Mouse (Mus musculus): Measurements from ENCODE around the gene Usp3. TPM values are rescaled to one million over a fixed set of nuclear protein-coding genes. Genes with fewer than 3 reads are reported as not detected.
A peak's percentile ranks its signal among the peaks of the same experiment; 100 is the strongest.

Gene Usp3
- polyA plus RNA-seq, 1 experiment from 2014 or later: 72.7 TPM

DNA sequence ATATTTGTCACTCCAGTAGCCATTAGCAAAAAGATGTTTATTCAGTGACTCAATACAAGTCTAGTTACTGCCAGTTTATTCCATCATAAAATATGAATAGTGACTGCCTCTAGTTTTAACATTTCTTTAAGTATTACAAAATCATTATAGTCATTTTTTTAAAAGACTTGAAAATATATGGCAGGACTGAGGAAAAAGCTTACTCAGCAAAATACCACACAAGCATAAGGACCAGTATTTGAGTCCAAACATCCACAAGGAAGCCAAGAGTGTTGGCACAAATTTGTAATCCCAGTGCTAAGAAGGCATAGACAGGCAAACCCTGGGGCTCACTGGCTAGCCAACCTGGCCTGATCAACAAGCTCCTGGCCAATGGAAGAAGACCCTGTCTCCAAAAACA, 99.0 kb downstream of the Usp3 start:
- Histone ChIP-seq H3K27me3 (ENCODE audit: control insufficient read depth, insufficient read depth, low read length) (no peaks in the 10 kb centered on the region), H3K4me3 (replicated peaks; ENCODE audit: low read length) (no peak overlapping the region), H3K9ac (no peak overlapping the region), H3K27ac (no peak overlapping the region), H3K9me3 (ENCODE audit: control insufficient read depth, low read length) (no peaks in the 10 kb centered on the region), H3K4me1 (replicated peaks; ENCODE audit: control insufficient read depth, insufficient read depth, low read length) (no peaks in the 10 kb centered on the region), H3K36me3 (replicated peaks; ENCODE audit: control insufficient read depth, insufficient read depth) (peaks cover 97% of the 10 kb centered on the region), H3K4me2 (replicated peaks) (no peak overlapping the region)
- DNase-seq (ENCODE audit: low spot score): no peak
- no peak for ATAC-seq (ENCODE audit: low FRiP score)

DNA sequence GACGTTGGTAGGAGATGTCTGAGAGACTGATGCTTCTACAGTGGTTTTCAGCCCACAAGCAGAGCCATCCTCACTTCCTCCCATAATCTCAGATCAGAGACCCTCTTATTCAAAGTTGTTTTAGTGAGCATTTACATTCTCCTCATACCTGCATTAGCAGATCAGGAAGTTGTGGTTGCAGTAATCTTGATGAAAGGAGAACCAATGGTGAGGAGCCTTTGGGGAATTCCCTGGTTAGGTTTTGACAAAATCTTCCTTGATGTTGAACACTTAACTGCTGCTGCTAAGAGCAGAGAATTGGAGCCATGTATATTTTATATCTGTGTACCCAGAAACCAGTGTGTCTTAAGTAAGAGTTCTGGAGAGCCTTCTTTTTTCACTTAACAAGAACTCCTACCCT, 100.6 kb downstream of the Usp3 start:
- ATAC-seq (ENCODE audit: low FRiP score) (no peak), DNase-seq (ENCODE audit: low spot score) (no peak)
- Histone ChIP-seq H3K9ac (no peak overlapping the region), H3K4me1 (replicated peaks; ENCODE audit: control insufficient read depth, insufficient read depth, low read length) (no peaks in the 10 kb centered on the region), H3K36me3 (replicated peaks; ENCODE audit: control insufficient read depth, insufficient read depth) (peaks cover 99% of the 10 kb centered on the region), H3K4me2 (replicated peaks) (no peak overlapping the region), H3K9me3 (ENCODE audit: control insufficient read depth, low read length) (no peaks in the 10 kb centered on the region), H3K27ac (no peak overlapping the region), H3K4me3 (replicated peaks; ENCODE audit: low read length) (no peak overlapping the region), H3K27me3 (ENCODE audit: control insufficient read depth, insufficient read depth, low read length) (no peaks in the 10 kb centered on the region)
- WGBS: 97% methylated on average over 1 of the region's 1 CpGs

- Histone ChIP-seq H3K9ac (no peak overlapping the region), H3K27ac (no peak overlapping the region), H3K27me3 (ENCODE audit: control insufficient read depth, insufficient read depth, low read length) (no peaks in the 10 kb centered on the region), H3K4me2 (replicated peaks) (no peak overlapping the region), H3K4me3 (replicated peaks; ENCODE audit: low read length) (no peak overlapping the region), H3K4me1 (replicated peaks; ENCODE audit: control insufficient read depth, insufficient read depth, low read length) (no peaks in the 10 kb centered on the region), H3K9me3 (ENCODE audit: control insufficient read depth, low read length) (no peaks in the 10 kb centered on the region), H3K36me3 (replicated peaks; ENCODE audit: control insufficient read depth, insufficient read depth) (peaks cover 97% of the 10 kb centered on the region)
- ATAC-seq (ENCODE audit: low FRiP score) (no peak), DNase-seq (ENCODE audit: low spot score) (no peak)
Measured at GRCm38 (mm10) chr9:66488786-66489185, 104.2 kb downstream of the Usp3 start.

DNA sequence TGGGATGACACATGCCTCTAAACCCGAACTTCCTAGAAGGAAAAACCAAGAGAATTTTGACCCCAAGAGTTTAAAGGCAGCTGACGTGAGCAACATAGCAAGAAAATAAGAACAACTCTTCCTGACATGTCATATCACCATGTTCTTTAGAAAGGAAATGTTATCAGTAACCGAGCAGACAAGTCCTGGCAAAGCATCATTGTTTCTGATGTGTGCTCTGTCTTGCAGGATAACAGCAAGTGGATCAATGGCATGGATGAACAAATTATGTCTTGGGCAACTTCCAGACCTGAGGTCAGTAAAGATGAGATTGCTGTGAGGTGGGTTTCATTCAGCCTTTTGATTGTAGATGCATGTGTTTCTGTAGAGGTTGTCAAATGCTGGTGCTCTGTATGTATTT, 109.5 kb downstream of the Usp3 start:
- Histone ChIP-seq H3K4me3 (replicated peaks; ENCODE audit: low read length) (no peak overlapping the region), H3K4me2 (replicated peaks) (no peak overlapping the region), H3K27me3 (ENCODE audit: control insufficient read depth, insufficient read depth, low read length) (no peaks in the 10 kb centered on the region), H3K27ac (no peak overlapping the region), H3K36me3 (replicated peaks; ENCODE audit: control insufficient read depth, insufficient read depth) (peaks cover 90% of the 10 kb centered on the region), H3K4me1 (replicated peaks; ENCODE audit: control insufficient read depth, insufficient read depth, low read length) (no peaks in the 10 kb centered on the region), H3K9me3 (ENCODE audit: control insufficient read depth, low read length) (no peaks in the 10 kb centered on the region), H3K9ac (no peak overlapping the region)
- DNase-seq (ENCODE audit: low spot score): no peak
- no peak for ATAC-seq (ENCODE audit: low FRiP score)
- WGBS: 91% methylated on average over 3 of the region's 3 CpGs

DNA sequence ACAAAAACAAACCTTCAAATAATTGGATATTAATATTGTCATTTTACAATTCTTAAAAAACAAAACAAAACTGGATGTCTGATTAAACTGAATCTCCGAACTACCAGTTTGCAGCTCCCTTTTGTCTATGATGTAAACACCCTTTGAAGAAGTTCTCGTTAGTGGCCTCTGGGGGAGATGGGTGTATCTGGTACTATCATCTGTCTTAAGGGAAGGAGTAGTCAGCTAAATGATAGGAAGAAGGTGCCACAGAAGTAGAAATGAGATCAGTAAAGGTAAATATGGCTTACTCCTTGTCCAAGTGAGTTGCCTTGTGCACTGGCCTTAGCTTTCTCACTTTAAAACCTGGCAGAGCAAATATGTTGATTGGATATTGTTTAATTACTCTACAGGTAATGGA, 115.2 kb downstream of the Usp3 start:
- no peaks in the 10 kb centered on the region for H3K4me1 ChIP-seq (replicated peaks; ENCODE audit: control insufficient read depth, insufficient read depth, low read length)
- ATAC-seq (ENCODE audit: low FRiP score): no peak
- H3K36me3 ChIP-seq (replicated peaks; ENCODE audit: control insufficient read depth, insufficient read depth): peaks cover 86% of the 10 kb centered on the region

DNA sequence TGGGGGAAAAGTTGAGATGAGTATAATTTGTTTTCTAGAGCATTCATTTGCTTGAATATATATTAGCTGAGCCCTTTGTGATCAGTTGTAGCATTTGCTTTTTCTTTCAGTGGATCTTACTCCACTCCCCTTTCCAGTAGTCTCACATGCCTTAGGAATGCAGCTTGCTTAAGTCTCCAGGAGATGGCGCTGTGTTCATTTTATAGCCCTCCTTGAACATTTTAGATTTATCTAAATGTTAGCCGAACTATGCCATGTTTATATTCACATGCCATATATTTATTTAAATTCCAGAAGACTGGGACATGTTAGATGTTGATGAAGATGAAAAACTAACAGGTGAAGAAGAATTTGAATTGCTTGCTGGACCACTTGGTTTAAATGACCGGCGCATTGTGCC, 127.9 kb downstream of the Usp3 start:
- Histone ChIP-seq H3K4me2 (replicated peaks) (no peak overlapping the region), H3K9ac (no peak overlapping the region), H3K4me1 (replicated peaks; ENCODE audit: control insufficient read depth, insufficient read depth, low read length) (no peaks in the 10 kb centered on the region), H3K36me3 (replicated peaks; ENCODE audit: control insufficient read depth, insufficient read depth) (peaks cover 79% of the 10 kb centered on the region), H3K9me3 (ENCODE audit: control insufficient read depth, low read length) (no peaks in the 10 kb centered on the region), H3K27me3 (ENCODE audit: control insufficient read depth, insufficient read depth, low read length) (no peaks in the 10 kb centered on the region), H3K4me3 (replicated peaks; ENCODE audit: low read length) (no peak overlapping the region), H3K27ac (no peak overlapping the region)
- WGBS: 59% methylated on average over 4 of the region's 4 CpGs
- DNase-seq (ENCODE audit: low spot score) (peak; percentile 68), ATAC-seq (ENCODE audit: low FRiP score) (no peak)

More for the DNA sequence above, 115.2 kb downstream of the Usp3 start:
- no peaks in the 10 kb centered on the region for H3K9me3 ChIP-seq (ENCODE audit: control insufficient read depth, low read length)
- no peak for DNase-seq (ENCODE audit: low spot score)
- H3K27ac ChIP-seq: no peak overlapping the region
- no peak overlapping the region for H3K9ac ChIP-seq
- WGBS: 88% methylated on average over 2 of the region's 2 CpGs
- H3K4me2 ChIP-seq (replicated peaks): no peak overlapping the region
- H3K4me3 ChIP-seq (replicated peaks; ENCODE audit: low read length): no peak overlapping the region
- H3K27me3 ChIP-seq (ENCODE audit: control insufficient read depth, insufficient read depth, low read length): no peaks in the 10 kb centered on the region

Other genes with a start within 250 kb of the Usp3 start
- 53.2 and 54.7 TPM in 2 replicates for gene Herc1, start 242.7 kb downstream of the Usp3 start, polyA plus RNA-seq (2014; fragmentation: Nextera tagmentation; extraction: Ambion mirVana)
- 0.92 and 1.0 TPM in 2 replicates for gene Fbxl22, start 78.5 kb downstream of the Usp3 start, polyA plus RNA-seq (2014; fragmentation: Nextera tagmentation; extraction: Ambion mirVana)
- gene Car12, start 120.5 kb upstream of the Usp3 start, polyA plus RNA-seq (2014; fragmentation: Nextera tagmentation; extraction: Ambion mirVana): 4.6 and 6.5 TPM in 2 replicates
- 27.6 and 28.5 TPM in 2 replicates for gene Aph1b, start 202.3 kb upstream of the Usp3 start, polyA plus RNA-seq (2014; fragmentation: Nextera tagmentation; extraction: Ambion mirVana)
- 0.33 and 0.46 TPM in 2 replicates for gene Gm10647, start 203.9 kb upstream of the Usp3 start, polyA plus RNA-seq (2014; fragmentation: Nextera tagmentation; extraction: Ambion mirVana)
- gene Aph1c, start 241.6 kb upstream of the Usp3 start, polyA plus RNA-seq (2014; fragmentation: Nextera tagmentation; extraction: Ambion mirVana): 4.5 and 6.4 TPM in 2 replicates

Data from hindbrain, embryonic 14.5 days (tissue).